Mouse (Mus musculus): ENCODE data around the gene Pacsin2.

GRCm38 (mm10) chr15:83358476-83358875, 105.9 kb downstream of the Pacsin2 start:
- TF ChIP-seq POLR2A (IDR thresholded peaks at IDR 0.05; ENCODE audit: borderline replicate concordance, control insufficient read depth, low read depth, low read length) (no peak), CTCF (IDR thresholded peaks at IDR 0.05; ENCODE audit: control insufficient read depth, insufficient read depth, low read length) (no peak)

Data from bone marrow, adult 2 months (tissue).